Mouse (Mus musculus) liver, postnatal 0 days (tissue): ENCODE measurements at regions not wholly inside any gene's neighbourhood (a gene's known extent, or its start where the extent isn't known, plus 50 kb on each side); places are given as distances from the start of the nearest gene placed in this dataset.
A peak's percentile ranks its signal among the peaks of the same experiment; 100 is the strongest.

Experiments
- ATAC-seq: fragments of 200-750 bp; cut with Nextera tagmentation; 2 replicates; pipeline ENCODE4 v1.8.0; 2017; ENCODE audit warnings: mild to moderate bottlenecking, moderate library complexity
- DNase-seq: peaks from one replicate; pipeline ENCODE4 v3.0.0-alpha.2; 2016
- H3K27ac ChIP-seq: fragments of 300-500 bp; sonication (generic); 2 replicates; pipeline ENCODE4 v1.5.1; 2014; ENCODE audit warnings: antibody characterized with exemption, moderate library complexity, mild to moderate bottlenecking, low read depth
- H3K27me3 ChIP-seq: fragments of 300-500 bp; sonication (generic); 2 replicates; pipeline ENCODE4 v1.6.1; 2014; ENCODE audit warnings: low read length, control low read depth, mixed read lengths; ENCODE audit not compliant: insufficient read depth
- H3K36me3 ChIP-seq: fragments of 300-500 bp; sonication (generic); replicated peaks from 2 replicates; pipeline ENCODE4 v1.6.1; 2014; ENCODE audit warnings: mild to moderate bottlenecking, control low read depth, low read length, moderate library complexity, mixed read lengths; ENCODE audit not compliant: insufficient read depth
- H3K4me1 ChIP-seq: fragments of 300-500 bp; sonication (generic); 2 replicates; pipeline ENCODE4 v1.6.1; 2014; ENCODE audit warnings: antibody characterized with exemption, mild to moderate bottlenecking, control low read depth; ENCODE audit not compliant: insufficient read depth
- H3K4me2 ChIP-seq: fragments of 300-500 bp; sonication (generic); 2 replicates; pipeline ENCODE4 v1.6.1; 2014; ENCODE audit warnings: low read depth, mild to moderate bottlenecking, low read length, moderate library complexity, mixed read lengths
- H3K4me3 ChIP-seq: fragments of 300-500 bp; sonication (generic); 2 replicates; pipeline ENCODE4 v1.5.1; 2014; ENCODE audit warnings: low read depth, low read length
- H3K9ac ChIP-seq: fragments of 300-500 bp; sonication (generic); replicated peaks from 2 replicates; pipeline ENCODE4 v1.6.1; 2014; ENCODE audit warnings: mild to moderate bottlenecking, moderate library complexity
- H3K9me3 ChIP-seq: fragments of 300-500 bp; sonication (generic); 2 replicates; pipeline ENCODE4 v1.6.1; 2016; ENCODE audit warnings: mild to moderate bottlenecking, control low read depth, low read length, mixed read lengths
- CTCF ChIP-seq: sonication (generic); IDR thresholded peaks from 2 replicates; pipeline ENCODE4 v1.5.1; 2016; ENCODE audit warnings: antibody characterized with exemption, low read depth
- EP300 ChIP-seq: IDR thresholded peaks from 2 replicates; pipeline ENCODE4 v1.6.1; 2016; ENCODE audit warnings: antibody characterized with exemption, low read depth, mild to moderate bottlenecking
- WGBS: fragments of 180-500 bp; shearing (Covaris S2); extraction: QIAGEN DNeasy Blood & Tissue Kit; methylation state at CpG from one replicate; pipeline ENCODE4 v1.1.7; 2014; ENCODE audit not compliant: insufficient replicate concordance; 5-methylcytosine and 5-hydroxymethylcytosine counted together

- WGBS = under 1% methylated on average over 29 of the region's 29 CpGs
- Histone ChIP-seq H3K36me3 (no peaks in the 10 kb centered on the region), H3K4me3 (peak overlapping the region; percentile 25), H3K4me1 (peaks cover 29% of the 10 kb centered on the region), H3K4me2 (peak overlapping the region; percentile 74), H3K27ac (peak overlapping the region; percentile 85), H3K9ac (peak overlapping the region; percentile 50), H3K27me3 (peaks cover 20% of the 10 kb centered on the region), H3K9me3 (no peaks in the 10 kb centered on the region)
- DNase-seq (peak; percentile 76), ATAC-seq (peak; percentile 74)
- TF ChIP-seq EP300 = no peak
- no peak for TF ChIP-seq CTCF
Measured at GRCm38 (mm10) chr2:30718741-30719381, 84.6 kb downstream of the 1700001O22Rik start.

DNA sequence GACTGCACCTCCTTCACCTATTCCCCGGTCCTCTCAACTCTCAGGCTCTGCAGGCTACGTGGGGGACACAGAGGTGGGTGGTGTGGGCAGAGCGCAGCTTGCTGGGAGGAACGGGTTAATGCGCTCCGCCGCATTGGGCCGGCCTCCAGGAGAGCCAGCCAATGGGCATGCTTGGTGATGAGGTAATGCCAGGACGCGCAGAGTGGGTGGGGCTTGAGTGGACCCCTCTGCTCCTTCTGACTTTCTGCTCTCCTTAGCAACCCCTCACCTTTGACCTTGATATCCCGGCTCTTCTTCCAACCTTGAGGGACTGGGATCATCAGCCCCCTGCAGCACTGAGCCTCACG is 85.2 kb downstream of the 1700001O22Rik start:
- Histone ChIP-seq H3K4me3 (peak overlapping the region; percentile 25), H3K4me1 (peaks cover 29% of the 10 kb centered on the region), H3K9me3 (no peaks in the 10 kb centered on the region), H3K27me3 (peaks cover 20% of the 10 kb centered on the region), H3K9ac (peak overlapping the region; percentile 50), H3K36me3 (no peaks in the 10 kb centered on the region), H3K4me2 (peak overlapping the region; percentile 74), H3K27ac (peak overlapping the region; percentile 85)
- no peak for TF ChIP-seq CTCF
- TF ChIP-seq EP300 = no peak
- peak; percentile 73 for ATAC-seq
- peak; percentile 81 for DNase-seq
- 1% methylated on average over 12 of the region's 12 CpGs for WGBS

DNA sequence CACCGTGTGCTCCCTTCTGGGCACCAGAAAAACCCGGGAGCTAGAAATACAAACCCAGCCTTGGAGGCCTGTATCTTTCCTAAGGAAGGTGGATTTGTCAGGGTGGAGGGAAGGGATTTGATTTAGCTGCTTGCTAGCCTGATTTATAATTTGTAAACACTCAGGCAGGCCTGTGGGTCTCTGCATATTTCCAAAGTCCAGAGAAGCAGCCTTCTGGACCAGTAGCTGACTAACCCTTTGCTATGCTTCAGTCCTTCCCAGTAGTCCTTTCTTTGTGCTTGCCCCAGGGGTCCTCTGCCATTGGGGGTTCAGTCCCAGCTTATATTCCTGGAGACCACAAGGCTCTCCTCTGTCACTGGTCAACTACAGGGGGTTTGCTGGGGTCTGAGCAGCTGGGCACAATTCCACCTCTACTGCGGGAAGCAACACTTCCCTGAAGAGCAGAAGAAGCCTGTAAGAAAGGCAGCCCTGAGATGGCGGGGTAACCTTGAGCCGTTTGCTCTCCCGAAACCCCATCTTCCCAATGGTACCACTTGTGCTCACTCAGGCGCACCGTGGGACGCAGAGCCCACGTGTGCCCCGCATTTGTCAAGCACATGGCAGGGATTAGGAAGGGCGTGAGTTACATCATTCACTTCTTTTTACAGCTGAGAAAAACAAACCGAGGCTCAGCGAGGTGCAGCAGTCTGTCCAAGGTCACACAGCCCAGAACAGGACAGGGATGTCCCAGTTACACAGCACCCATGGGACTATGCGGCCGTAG is 85.7 kb downstream of the 1700001O22Rik start:
- Histone ChIP-seq H3K4me2 (peak overlapping the region; percentile 74), H3K9me3 (no peaks in the 10 kb centered on the region), H3K9ac (peak overlapping the region; percentile 4; the same call in 1 of the 2 replicates), H3K4me1 (peaks cover 31% of the 10 kb centered on the region), H3K36me3 (no peaks in the 10 kb centered on the region), H3K4me3 (peak overlapping the region; percentile 25; the same call in 1 of the 2 replicates), H3K27me3 (peaks cover 20% of the 10 kb centered on the region), H3K27ac (peak overlapping the region; percentile 64)
- DNase-seq = no peak
- 20% methylated on average over 16 of the region's 16 CpGs for WGBS
- peak; percentile 12; the same call in 1 of the 2 replicates for ATAC-seq
- TF ChIP-seq EP300 (no peak), CTCF (0 out of 2 replicates have a peak, but pooled peaks have one; percentile 2)

DNA sequence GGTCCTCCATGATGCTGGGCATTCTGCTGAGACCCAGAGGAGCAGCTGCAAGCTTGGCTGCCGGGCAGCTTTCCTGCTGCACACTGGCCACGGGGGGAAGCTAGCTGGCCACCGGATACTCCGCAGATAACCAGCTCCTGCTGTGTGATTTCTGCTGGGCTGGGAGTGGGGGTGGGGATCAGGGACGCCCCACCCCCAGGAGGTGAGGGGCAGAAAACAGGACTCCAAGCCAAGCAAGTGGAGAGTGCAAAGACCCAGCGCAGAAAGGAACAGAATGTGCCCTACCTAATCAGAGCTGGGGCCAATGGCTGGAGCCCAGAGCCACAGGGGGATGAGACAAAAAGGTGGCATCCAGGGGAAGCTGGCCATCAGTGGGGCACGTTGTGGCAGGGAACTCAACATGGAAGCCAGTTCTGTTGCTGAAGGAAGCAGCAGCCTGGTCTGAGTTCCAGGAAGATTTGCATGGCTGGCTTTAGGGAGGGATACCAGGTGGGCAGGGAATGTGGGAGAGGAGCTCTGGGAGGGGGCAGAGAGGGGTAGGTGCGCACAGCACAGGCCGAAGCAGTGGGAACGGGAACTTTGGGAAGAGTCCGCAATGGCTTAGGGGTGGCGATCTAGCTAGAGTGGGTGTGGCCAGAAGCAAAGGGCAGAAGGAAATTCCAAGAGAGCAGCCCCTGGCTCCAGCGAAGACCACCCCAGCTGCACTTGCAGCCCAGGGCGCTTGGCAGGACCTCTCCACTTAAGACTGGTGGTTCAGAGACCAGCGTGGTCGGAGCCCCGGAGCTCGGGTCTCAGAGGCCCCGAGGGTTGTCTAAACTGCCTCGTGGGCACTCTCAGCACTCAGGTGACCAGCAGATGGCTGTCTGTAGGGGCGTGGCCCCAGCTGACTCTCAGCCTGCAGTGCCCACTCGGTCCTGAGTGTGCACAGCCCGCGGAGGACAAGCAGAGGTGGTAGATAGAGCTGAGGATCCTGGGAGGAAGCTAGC is 86.6 kb downstream of the 1700001O22Rik start:
- H3K4me2 ChIP-seq = peak overlapping the region; percentile 32
- H3K4me3 ChIP-seq = no peak overlapping the region
- peaks cover 26% of the 10 kb centered on the region for H3K27me3 ChIP-seq
- no peak for ATAC-seq
- DNase-seq = peak; percentile 42
- H3K9me3 ChIP-seq = no peaks in the 10 kb centered on the region
- no peaks in the 10 kb centered on the region for H3K36me3 ChIP-seq
- H3K27ac ChIP-seq = peak overlapping the region; percentile 64
- 0 out of 2 replicates have a peak overlapping the region, but pooled peaks have one; percentile 4 for H3K9ac ChIP-seq
- peaks cover 35% of the 10 kb centered on the region for H3K4me1 ChIP-seq
- 6% methylated on average over 24 of the region's 24 CpGs for WGBS
- no peak for TF ChIP-seq CTCF
- TF ChIP-seq EP300 = no peak

- no peak overlapping the region for H3K27ac ChIP-seq
- H3K27me3 ChIP-seq = peaks cover 31% of the 10 kb centered on the region
Measured at GRCm38 (mm10) chr2:30715720-30716310, 87.6 kb downstream of the 1700001O22Rik start.

More at GRCm38 (mm10) chr2:30715720-30716310, 87.6 kb downstream of the 1700001O22Rik start:
- Histone ChIP-seq H3K4me1 (peaks cover 41% of the 10 kb centered on the region), H3K9me3 (no peaks in the 10 kb centered on the region), H3K9ac (no peak overlapping the region), H3K4me3 (no peak overlapping the region), H3K4me2 (no peak overlapping the region), H3K36me3 (no peaks in the 10 kb centered on the region)
- TF ChIP-seq CTCF = no peak
- WGBS = 48% methylated on average over 4 of the region's 4 CpGs
- DNase-seq = no peak
- no peak for ATAC-seq
